Mouse (Mus musculus): Measurements from ENCODE around the gene Tns2. TPM values are rescaled to one million over a fixed set of nuclear protein-coding genes. Genes with fewer than 3 reads are reported as not detected.

The Tns2 gene
- polyA plus RNA-seq, 2 experiments = 66.3 to 114 TPM

DNA sequence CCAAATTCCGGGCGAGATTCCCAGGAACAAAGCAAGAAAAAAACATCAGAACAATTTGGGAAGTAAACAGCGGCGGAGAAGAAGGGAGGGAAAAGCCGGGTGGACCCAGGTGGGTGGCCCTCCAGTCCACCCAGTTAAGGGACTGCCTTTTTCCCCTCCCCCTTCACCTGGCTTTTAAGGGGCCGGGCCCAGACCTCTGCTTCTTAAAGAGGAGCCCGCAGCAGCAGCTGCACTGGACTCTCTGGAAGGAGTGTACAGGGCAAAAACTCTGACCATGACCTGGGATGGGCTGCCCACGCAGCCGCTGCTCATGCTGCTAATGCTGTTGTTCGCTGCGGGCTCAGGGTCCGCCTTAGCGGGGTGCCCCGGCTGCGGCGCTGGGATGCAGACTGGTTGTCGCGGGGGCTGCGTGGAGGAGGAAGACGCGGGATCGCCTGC, 44.1 kb downstream of the Tns2 start, which contains the start of gene Igfbp6:
TSS of gene Igfbp6 (plus strand) at position 89 of the 438 bp plus-strand sequence.
- 4% methylated on average over 22 of the region's 22 CpGs for WGBS
- Histone ChIP-seq H3K4me2 (replicated peaks; ENCODE audit: low read depth, low read length, severe bottlenecking) (peak within 1 kb of the TSS; percentile 45), H3K36me3 (ENCODE audit: control insufficient read depth, insufficient read depth, low read length) (no peaks in the 10 kb centered on the region), H3K27me3 (ENCODE audit: control insufficient read depth, insufficient read depth, low read length) (peaks cover 22% of the 10 kb centered on the region), H3K4me1 (ENCODE audit: control insufficient read depth, insufficient read depth, low read length) (peaks cover 10% of the 10 kb centered on the region), H3K9ac (ENCODE audit: low read depth, low read length, severe bottlenecking) (peak within 1 kb of the TSS; percentile 40), H3K27ac (replicated peaks; ENCODE audit: low read depth, low read length) (no peak within 1 kb of the TSS), H3K9me3 (ENCODE audit: control insufficient read depth, low read length) (no peaks in the 10 kb centered on the region), H3K4me3 (replicated peaks; ENCODE audit: low read length) (peak within 1 kb of the TSS; percentile 29)
- peak; percentile 18 for DNase-seq (ENCODE audit: low spot score)
- no peak for TF ChIP-seq POLR2A (IDR thresholded peaks at IDR 0.05; ENCODE audit: borderline replicate concordance, extremely low read depth, insufficient read depth, insufficient read length)
- ATAC-seq (ENCODE audit: low FRiP score, low read depth) = no peak

DNA sequence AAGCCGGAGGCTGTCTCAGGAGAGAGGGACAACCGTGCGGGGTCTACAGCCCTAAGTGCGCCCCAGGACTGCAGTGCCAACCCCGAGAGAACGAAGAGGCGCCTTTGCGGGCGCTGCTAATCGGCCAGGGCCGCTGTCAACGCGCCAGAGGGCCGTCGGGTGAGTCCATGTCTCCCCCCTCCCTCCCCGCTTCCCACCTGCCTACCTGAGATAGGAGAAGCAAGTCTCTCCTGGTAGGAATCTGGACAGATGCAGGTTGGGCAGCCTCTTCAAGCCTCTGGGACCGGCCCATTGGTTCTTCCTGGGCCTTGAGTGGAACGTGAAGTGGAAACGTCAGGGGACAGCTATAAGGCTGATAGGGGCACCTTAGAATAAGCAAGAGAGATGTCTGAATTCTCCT, 44.5 kb downstream of the Tns2 start:
- no peak for DNase-seq (ENCODE audit: low spot score)
- 20% methylated on average over 19 of the region's 19 CpGs for WGBS

DNA sequence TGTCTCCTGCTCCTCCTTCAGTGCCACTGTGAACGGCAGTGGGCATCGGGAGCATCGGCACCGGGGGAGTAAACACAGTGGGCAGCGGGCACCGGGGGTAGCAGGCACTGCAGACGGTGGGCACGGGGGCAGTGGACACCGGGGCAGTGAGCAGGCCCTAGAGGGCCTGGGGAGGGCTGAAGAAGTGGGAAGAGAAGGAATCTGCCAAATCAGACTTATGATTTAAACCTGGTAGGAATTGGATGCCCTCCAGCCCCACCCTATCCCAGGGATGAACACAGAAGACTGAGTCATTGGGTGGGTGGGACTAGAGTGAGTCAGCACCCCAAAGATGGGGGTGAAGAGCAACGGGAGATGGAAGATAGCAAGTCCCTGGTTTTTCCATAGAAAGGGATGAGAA, 45.1 kb downstream of the Tns2 start:
- Histone ChIP-seq H3K36me3 (ENCODE audit: control insufficient read depth, insufficient read depth, low read length) (no peaks in the 10 kb centered on the region), H3K4me1 (ENCODE audit: control insufficient read depth, insufficient read depth, low read length) (peaks cover 11% of the 10 kb centered on the region), H3K27ac (replicated peaks; ENCODE audit: low read depth, low read length) (no peak overlapping the region), H3K27me3 (ENCODE audit: control insufficient read depth, insufficient read depth, low read length) (peaks cover 22% of the 10 kb centered on the region), H3K9me3 (ENCODE audit: control insufficient read depth, low read length) (no peaks in the 10 kb centered on the region), H3K9ac (ENCODE audit: low read depth, low read length, severe bottlenecking) (no peak overlapping the region), H3K4me2 (replicated peaks; ENCODE audit: low read depth, low read length, severe bottlenecking) (no peak overlapping the region), H3K4me3 (replicated peaks; ENCODE audit: low read length) (no peak overlapping the region)
- no peak for DNase-seq (ENCODE audit: low spot score)
- no peak for TF ChIP-seq POLR2A (IDR thresholded peaks at IDR 0.05; ENCODE audit: borderline replicate concordance, extremely low read depth, insufficient read depth, insufficient read length)
- ATAC-seq (ENCODE audit: low FRiP score, low read depth) = no peak
- 88% methylated on average over 10 of the region's 10 CpGs for WGBS

More for the DNA sequence above, 44.5 kb downstream of the Tns2 start:
- Histone ChIP-seq H3K9me3 (ENCODE audit: control insufficient read depth, low read length) (no peaks in the 10 kb centered on the region), H3K4me1 (ENCODE audit: control insufficient read depth, insufficient read depth, low read length) (peaks cover 10% of the 10 kb centered on the region), H3K9ac (ENCODE audit: low read depth, low read length, severe bottlenecking) (peak overlapping the region; percentile 40), H3K36me3 (ENCODE audit: control insufficient read depth, insufficient read depth, low read length) (no peaks in the 10 kb centered on the region), H3K4me2 (replicated peaks; ENCODE audit: low read depth, low read length, severe bottlenecking) (peak overlapping the region; percentile 45), H3K27me3 (ENCODE audit: control insufficient read depth, insufficient read depth, low read length) (peaks cover 22% of the 10 kb centered on the region), H3K27ac (replicated peaks; ENCODE audit: low read depth, low read length) (no peak overlapping the region), H3K4me3 (replicated peaks; ENCODE audit: low read length) (peak overlapping the region; percentile 29)
- no peak for TF ChIP-seq POLR2A (IDR thresholded peaks at IDR 0.05; ENCODE audit: borderline replicate concordance, extremely low read depth, insufficient read depth, insufficient read length)
- no peak for ATAC-seq (ENCODE audit: low FRiP score, low read depth)

DNA sequence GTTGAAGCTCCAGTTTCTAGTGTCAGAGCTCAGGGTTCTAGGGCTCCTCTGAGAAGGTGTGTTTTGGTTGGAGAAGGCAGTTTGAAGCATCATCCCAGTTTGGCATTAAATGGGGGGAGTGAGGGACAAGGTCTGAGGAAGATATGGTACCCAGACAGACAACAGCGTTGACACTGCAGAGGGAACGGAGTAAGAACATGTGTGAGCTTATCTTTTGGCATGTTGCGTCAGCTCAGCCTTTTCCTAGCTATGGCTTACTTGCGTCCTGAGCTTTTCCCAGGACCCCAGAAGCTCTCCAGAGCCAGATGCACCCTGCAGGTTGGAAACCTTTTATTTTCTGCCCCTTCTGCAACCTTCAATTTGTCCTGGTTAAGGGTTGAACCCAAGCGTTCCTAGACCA, 45.9 kb downstream of the Tns2 start:
- Histone ChIP-seq H3K27me3 (ENCODE audit: control insufficient read depth, insufficient read depth, low read length) (peaks cover 22% of the 10 kb centered on the region), H3K4me3 (replicated peaks; ENCODE audit: low read length) (no peak overlapping the region)
- 83% methylated on average over 5 of the region's 5 CpGs for WGBS

DNA sequence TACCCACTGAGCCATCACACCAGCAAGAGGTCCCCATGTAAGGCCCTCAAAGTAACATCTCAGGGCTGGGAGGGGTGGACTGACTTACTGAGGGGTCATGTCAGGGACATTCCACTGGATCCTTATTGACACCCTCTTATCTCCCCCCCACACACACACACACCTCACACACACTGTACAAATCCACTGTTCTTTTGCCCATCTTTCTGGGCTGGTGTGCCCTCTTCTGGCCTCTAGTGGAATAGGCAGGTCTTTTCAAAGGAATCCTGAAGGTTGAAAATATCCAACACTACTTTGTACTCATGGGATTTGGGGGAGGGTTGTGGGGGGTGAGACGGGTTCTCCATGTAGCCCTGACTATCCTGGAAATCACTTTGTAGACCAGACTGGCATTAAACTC, 46.7 kb downstream of the Tns2 start:
- H3K4me1 ChIP-seq (ENCODE audit: control insufficient read depth, insufficient read depth, low read length) = peaks cover 15% of the 10 kb centered on the region
- ATAC-seq (ENCODE audit: low FRiP score, low read depth) = peak; percentile 47
- H3K4me2 ChIP-seq (replicated peaks; ENCODE audit: low read depth, low read length, severe bottlenecking) = no peak overlapping the region
- H3K36me3 ChIP-seq (ENCODE audit: control insufficient read depth, insufficient read depth, low read length) = no peaks in the 10 kb centered on the region
- DNase-seq (ENCODE audit: low spot score) = peak; percentile 20
- no peak overlapping the region for H3K9ac ChIP-seq (ENCODE audit: low read depth, low read length, severe bottlenecking)
- H3K27ac ChIP-seq (replicated peaks; ENCODE audit: low read depth, low read length) = no peak overlapping the region
- no peak overlapping the region for H3K4me3 ChIP-seq (replicated peaks; ENCODE audit: low read length)
- TF ChIP-seq POLR2A (IDR thresholded peaks at IDR 0.05; ENCODE audit: borderline replicate concordance, extremely low read depth, insufficient read depth, insufficient read length) = no peak
- 0% methylated on average over 1 of the region's 1 CpGs for WGBS
- H3K9me3 ChIP-seq (ENCODE audit: control insufficient read depth, low read length) = no peaks in the 10 kb centered on the region
- peaks cover 22% of the 10 kb centered on the region for H3K27me3 ChIP-seq (ENCODE audit: control insufficient read depth, insufficient read depth, low read length)

More for the DNA sequence above, 45.9 kb downstream of the Tns2 start:
- Histone ChIP-seq H3K9ac (ENCODE audit: low read depth, low read length, severe bottlenecking) (no peak overlapping the region), H3K4me1 (ENCODE audit: control insufficient read depth, insufficient read depth, low read length) (peaks cover 15% of the 10 kb centered on the region), H3K27ac (replicated peaks; ENCODE audit: low read depth, low read length) (no peak overlapping the region), H3K4me2 (replicated peaks; ENCODE audit: low read depth, low read length, severe bottlenecking) (no peak overlapping the region), H3K9me3 (ENCODE audit: control insufficient read depth, low read length) (no peaks in the 10 kb centered on the region), H3K36me3 (ENCODE audit: control insufficient read depth, insufficient read depth, low read length) (no peaks in the 10 kb centered on the region)
- ATAC-seq (ENCODE audit: low FRiP score, low read depth) = no peak
- DNase-seq (ENCODE audit: low spot score) = no peak
- TF ChIP-seq POLR2A (IDR thresholded peaks at IDR 0.05; ENCODE audit: borderline replicate concordance, extremely low read depth, insufficient read depth, insufficient read length) = no peak
